Mouse (Mus musculus): ENCODE measurements around the gene Fgf22.

DNA sequence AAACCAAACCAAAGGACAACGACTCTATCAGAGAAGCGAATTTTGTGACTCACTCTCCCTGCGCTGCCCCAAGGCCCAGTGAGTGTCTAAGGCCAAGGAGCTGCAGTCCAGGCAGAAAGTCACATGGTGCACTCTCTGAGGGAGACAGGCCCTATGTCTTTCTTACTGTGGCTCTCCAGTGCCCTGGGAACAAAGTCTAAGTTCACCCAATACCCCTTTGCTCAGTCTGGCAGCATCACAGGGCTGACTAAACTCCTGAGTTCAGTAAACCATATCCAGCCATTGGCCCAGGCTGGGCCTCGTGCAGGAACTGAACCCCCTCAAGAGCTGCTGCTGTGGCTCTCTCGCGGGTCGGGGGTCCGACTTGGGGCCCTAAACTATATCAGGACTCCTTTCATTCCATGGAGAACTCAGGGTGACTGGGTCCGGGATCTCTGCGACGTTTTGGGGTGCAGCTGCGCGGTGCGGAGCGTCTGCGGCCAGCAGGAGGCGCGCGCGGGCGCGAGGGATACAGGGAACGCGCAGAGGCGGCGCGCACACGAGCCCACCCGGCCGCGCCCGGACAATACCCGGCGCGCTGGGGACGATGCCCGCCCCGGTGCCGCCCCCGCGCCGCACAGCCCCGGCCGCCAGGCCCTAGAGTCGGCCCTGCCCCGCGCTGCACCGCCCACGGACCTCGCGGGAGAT is 38.3 kb downstream of the Fgf22 start, which contains the start of gene Palm:
- TF ChIP-seq CTCF (conservative IDR thresholded peaks at IDR 0.05; ENCODE audit: low read length) (no peak; the same call in 1 of the 2 replicates), POU5F1 (IDR thresholded peaks at IDR 0.05; ENCODE audit: borderline replicate concordance, low read length) (no peak), NANOG (IDR thresholded peaks at IDR 0.05; ENCODE audit: borderline replicate concordance, low read length) (no peak)
